20 mouse cellular contexts compared by ENCODE assay signal in the genomic region with DNA sequence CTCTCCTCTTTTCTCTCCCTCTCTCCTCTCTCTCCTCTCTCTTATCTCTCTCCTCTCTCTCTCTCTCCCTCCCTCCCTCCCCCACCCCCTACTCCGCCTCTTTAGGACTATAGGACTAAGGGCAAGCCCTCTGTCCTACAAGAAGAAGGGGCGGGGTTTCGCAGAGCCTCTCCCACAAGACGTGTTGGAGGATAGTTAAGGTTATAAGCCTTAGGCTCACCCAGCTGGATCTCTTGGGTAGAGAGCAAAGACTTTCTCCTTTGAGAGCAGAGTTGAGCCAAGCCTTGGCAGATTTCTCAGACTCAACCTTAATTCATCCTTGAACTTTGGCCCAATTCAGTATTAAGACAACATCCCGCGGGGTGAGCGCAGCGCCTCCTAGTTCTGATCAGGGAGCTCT. TPM values are rescaled to one million over a fixed set of nuclear protein-coding genes. Genes with fewer than 3 reads are reported as not detected.
DNase-seq lines count a peak whose midpoint lies in the region; ATAC-seq and TF ChIP-seq lines count a peak whose summit lies in the region.
"Had no signal": no experiment of that assay in that cellular context is flagged by ENCODE, and none has a peak within 500 bp of the region (broad histone marks: within the 10 kb centered on the region; RNA-seq: fewer than 3 reads in every experiment).

No protein-coding gene starts in this region.

- peak; percentile 76 for DNase-seq in heart, adult 11 months
- DNase-seq in heart, adult 8-10 months (ENCODE audit: low spot score): no peak
- peak; percentile 92 for DNase-seq in R1 (ENCODE audit: low read depth, low spot score)
- no peak for DNase-seq in liver, embryonic 11.5 days (ENCODE audit: low spot score)
- no peak for DNase-seq in gastrocnemius, postnatal 14 days
- no peak for DNase-seq in Muller cell, postnatal 12 days (ENCODE audit: inconsistent ontology term)
- DNase-seq: adrenal gland, postnatal 25 days; cerebellum, adult 9-11 months; gastrocnemius, postnatal 36 days; kidney, postnatal 4 days had no signal

- TF ChIP-seq EP300 in ES-Bruce4 (IDR thresholded peaks at IDR 0.05; ENCODE audit: insufficient read depth, low read depth, low read length): no peak

- TF ChIP-seq POLR2A in ES-Bruce4 (IDR thresholded peaks at IDR 0.05; ENCODE audit: insufficient read depth, low read length): no peak

- H3K27ac ChIP-seq in ES-Bruce4 (ENCODE audit: insufficient read depth, low read length): peak overlapping the region; percentile 84; the same call in 1 of the 2 replicates
- no peak overlapping the region for H3K27ac ChIP-seq in liver, embryonic 11.5 days (ENCODE audit: low read depth, low read length)
- H3K27ac ChIP-seq: heart, embryonic 13.5 days; hindbrain, embryonic 12.5 days; limb, embryonic 12.5 days; neural tube, embryonic 15.5 days; stomach, postnatal 0 days had no signal

- no peak for TF ChIP-seq CTCF in ES-Bruce4 (IDR thresholded peaks at IDR 0.05; ENCODE audit: low read depth, low read length)

- H3K27me3 ChIP-seq in ES-Bruce4 (ENCODE audit: control insufficient read depth, insufficient read depth, low read length, poor library complexity, severe bottlenecking): no peaks in the 10 kb centered on the region
- H3K27me3 ChIP-seq in liver, embryonic 11.5 days (replicated peaks; ENCODE audit: control insufficient read depth, insufficient read depth, low read length): no peaks in the 10 kb centered on the region
- H3K27me3 ChIP-seq: heart, embryonic 13.5 days; hindbrain, embryonic 12.5 days; limb, embryonic 12.5 days; neural tube, embryonic 15.5 days had no signal

- intact Hi-C loops in gastrocnemius, postnatal 14 days (cut with DNase I; ENCODE audit: low total_unique reads): no loop called here

- no peaks in the 10 kb centered on the region for H3K9me3 ChIP-seq in ES-Bruce4 (replicated peaks; ENCODE audit: control insufficient read depth, insufficient read depth, low read length, poor library complexity, severe bottlenecking)
- no peaks in the 10 kb centered on the region for H3K9me3 ChIP-seq in liver, embryonic 11.5 days (ENCODE audit: control insufficient read depth, low read length)
- H3K9me3 ChIP-seq: heart, embryonic 13.5 days; hindbrain, embryonic 12.5 days; limb, embryonic 12.5 days; neural tube, embryonic 15.5 days had no signal

- peak; percentile 30; the same call in 1 of the 2 replicates for ATAC-seq in liver, embryonic 11.5 days (replicated peaks; ENCODE audit: low FRiP score)
- ATAC-seq: CD4-positive, CD25-positive, alpha-beta regulatory T cell, adult 4 months; intestine, postnatal 0 days; lung, postnatal 0 days had no signal

- no peaks in the 10 kb centered on the region for H3K4me1 ChIP-seq in ES-Bruce4 (ENCODE audit: control insufficient read depth, insufficient read depth, low read length)
- H3K4me1 ChIP-seq in liver, embryonic 11.5 days (replicated peaks; ENCODE audit: control insufficient read depth, insufficient read depth, low read length): peaks cover 38% of the 10 kb centered on the region
- H3K4me1 ChIP-seq: hindbrain, embryonic 12.5 days had no signal

- H3K36me3 ChIP-seq in ES-Bruce4 (ENCODE audit: control insufficient read depth, insufficient read depth, low read length, poor library complexity, severe bottlenecking): no peaks in the 10 kb centered on the region
- no peaks in the 10 kb centered on the region for H3K36me3 ChIP-seq in liver, embryonic 11.5 days (ENCODE audit: control insufficient read depth, insufficient read depth, low read length)
- H3K36me3 ChIP-seq: heart, embryonic 13.5 days; hindbrain, embryonic 12.5 days; limb, embryonic 12.5 days; neural tube, embryonic 15.5 days had no signal

- peak overlapping the region; percentile 28; the same call in 1 of the 2 replicates for H3K4me2 ChIP-seq in liver, embryonic 11.5 days
- H3K4me2 ChIP-seq: heart, embryonic 13.5 days; hindbrain, embryonic 12.5 days; limb, embryonic 12.5 days; midbrain, embryonic 11.5 days; neural tube, embryonic 15.5 days had no signal

- 48% methylated on average over 8 of the region's 8 CpGs for WGBS in liver, embryonic 11.5 days

- H3K4me3 ChIP-seq in ES-Bruce4 (ENCODE audit: low read depth, low read length): peak overlapping the region; percentile 70
- H3K4me3 ChIP-seq in liver, embryonic 11.5 days (ENCODE audit: low read depth, low read length): no peak overlapping the region
- H3K4me3 ChIP-seq: heart, embryonic 13.5 days; hindbrain, embryonic 12.5 days; limb, embryonic 12.5 days; neural tube, embryonic 15.5 days had no signal

- H3K9ac ChIP-seq in ES-Bruce4 (ENCODE audit: low read depth, poor library complexity, severe bottlenecking): no peak overlapping the region
- no peak overlapping the region for H3K9ac ChIP-seq in liver, embryonic 11.5 days (ENCODE audit: low read depth, low read length)
- H3K9ac ChIP-seq: heart, embryonic 13.5 days; hindbrain, embryonic 12.5 days; limb, embryonic 12.5 days; neural tube, embryonic 15.5 days had no signal

RNA-seq across cellular contexts. Expression of a gene that starts 4.2 kb away (rescaled TPM):
- 100 to 1,000 TPM; 179 to 227 (median 201) TPM for total RNA-seq in heart, adult 8-10 months (2022)
- 108 and 110 TPM in 2 replicates for polyA plus RNA-seq in ES-Bruce4 (2011; ENCODE audit: insufficient read depth, insufficient read length, low read depth, missing spikeins)
- 238 and 241 TPM in 2 replicates for polyA plus RNA-seq in liver, embryonic 11.5 days (2014; fragmentation: Nextera tagmentation; extraction: Ambion mirVana)
- 100 to 1,000 TPM; 124 to 151 TPM for total RNA-seq in gastrocnemius, postnatal 14 days (2021)

RNA-seq across cellular contexts. Expression of a gene that starts 17.9 kb away (rescaled TPM):
- total RNA-seq in heart, adult 8-10 months (2022): 10 to 100 TPM; 17.1 to 24.8 (median 19.6) TPM
- 93.2 and 102 TPM in 2 replicates for polyA plus RNA-seq in ES-Bruce4 (2011; ENCODE audit: insufficient read depth, insufficient read length, low read depth, missing spikeins)
- polyA plus RNA-seq in liver, embryonic 11.5 days (2014; fragmentation: Nextera tagmentation; extraction: Ambion mirVana): 92.0 and 97.2 TPM in 2 replicates
- total RNA-seq in gastrocnemius, postnatal 14 days (2021): 10 to 100 TPM; 14.3 to 17.0 TPM

RNA-seq across cellular contexts. Expression of a gene that starts 27.1 kb away (rescaled TPM):
- under 1 TPM in 2 of 4 experiments, not detected in 2; 0.25 to 0.28 TPM for total RNA-seq in heart, adult 8-10 months (2022)
- 52.4 and 58.8 TPM in 2 replicates for polyA plus RNA-seq in ES-Bruce4 (2011; ENCODE audit: insufficient read depth, insufficient read length, low read depth, missing spikeins)
- 73.0 and 77.5 TPM in 2 replicates for polyA plus RNA-seq in liver, embryonic 11.5 days (2014; fragmentation: Nextera tagmentation; extraction: Ambion mirVana)
- under 1 TPM; 0.66 to 0.76 TPM for total RNA-seq in gastrocnemius, postnatal 14 days (2021)

RNA-seq across cellular contexts. Expression of a gene that starts 37.7 kb away (rescaled TPM):
- total RNA-seq in heart, adult 8-10 months (2022): under 1 TPM in 3 of 4 experiments, not detected in 1; 0.19 to 0.63 (median 0.28) TPM
- 632 and 669 TPM in 2 replicates for polyA plus RNA-seq in ES-Bruce4 (2011; ENCODE audit: insufficient read depth, insufficient read length, low read depth, missing spikeins)
- 343 and 384 TPM in 2 replicates for polyA plus RNA-seq in liver, embryonic 11.5 days (2014; fragmentation: Nextera tagmentation; extraction: Ambion mirVana)
- total RNA-seq in gastrocnemius, postnatal 14 days (2021): 1 to 10 TPM; 4.2 to 4.3 TPM

Comparison
In these comparisons a context has a peak if more than half of its experiments do, and no peak if none do; other contexts are left out.
1. DNase-seq: peak in heart, adult 11 months (single experiment) and R1 (single experiment); none in heart, adult 8-10 months (single experiment), liver, embryonic 11.5 days (single experiment), gastrocnemius, postnatal 14 days (single experiment) and Muller cell, postnatal 12 days (single experiment).